ENCODE assay signal across 10 mouse cellular contexts in the genomic region with DNA sequence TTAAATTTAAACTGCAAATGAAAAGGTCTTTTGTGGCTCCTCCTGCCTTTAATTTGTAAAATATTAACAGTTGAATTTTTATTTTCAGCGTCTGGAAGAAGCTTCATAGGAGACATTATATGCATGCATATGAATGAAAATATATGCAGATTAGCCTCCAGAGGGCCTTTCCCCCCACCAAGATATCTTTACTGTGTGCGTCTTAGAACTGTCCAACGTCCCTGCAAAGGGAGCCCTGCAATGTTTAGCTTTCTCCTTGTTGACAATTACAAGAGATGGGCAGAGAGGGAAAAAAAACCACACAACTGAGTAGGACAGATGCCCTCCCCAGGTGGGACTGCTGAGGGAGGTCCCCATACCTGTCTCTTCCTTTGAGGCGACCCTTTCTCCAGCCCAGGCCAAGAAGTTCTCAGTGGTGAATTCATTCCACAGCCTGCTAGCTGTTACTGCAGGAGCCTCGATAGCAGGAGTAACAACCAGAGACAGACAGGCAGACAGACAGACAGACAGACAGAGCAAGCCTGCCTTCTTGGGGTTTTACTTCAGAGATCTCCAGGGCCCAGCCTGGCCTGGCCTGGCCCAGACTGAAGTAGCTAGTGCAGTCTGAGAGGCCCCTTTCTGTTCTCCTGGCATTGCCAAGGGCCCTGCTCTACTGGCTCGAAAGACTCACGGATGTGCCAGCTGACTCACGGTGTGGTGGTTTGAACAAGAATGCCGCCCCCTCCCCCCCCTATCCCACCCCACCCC. TPM values are rescaled to one million over a fixed set of nuclear protein-coding genes. Genes with fewer than 3 reads are reported as not detected.
DNase-seq lines count a peak whose midpoint lies in the region; ATAC-seq and TF ChIP-seq lines count a peak whose summit lies in the region.
"Had no signal": no experiment of that assay in that cellular context is flagged by ENCODE, and none has a peak within 500 bp of the region (broad histone marks: within the 10 kb centered on the region; RNA-seq: fewer than 3 reads in every experiment).

No protein-coding gene starts in this region.

- ATAC-seq in hindbrain, embryonic 13.5 days (ENCODE audit: low FRiP score): 0 out of 2 replicates have a peak, but pooled peaks have one; percentile 22
- ATAC-seq in midbrain, postnatal 0 days (ENCODE audit: low FRiP score): no peak

- H3K27me3 ChIP-seq in hindbrain, embryonic 13.5 days: no peaks in the 10 kb centered on the region
- H3K27me3 ChIP-seq in midbrain, postnatal 0 days (ENCODE audit: insufficient read depth, low read length): no peaks in the 10 kb centered on the region

- no peak overlapping the region; the same call in 1 of the 2 replicates for H3K4me2 ChIP-seq in hindbrain, embryonic 13.5 days
- no peak overlapping the region for H3K4me2 ChIP-seq in midbrain, postnatal 0 days (ENCODE audit: low read depth, low read length, poor library complexity, severe bottlenecking)

- no peak for TF ChIP-seq CTCF in midbrain, postnatal 0 days (IDR thresholded peaks at IDR 0.05)

- WGBS in hindbrain, embryonic 13.5 days: 52% methylated on average over 9 of the region's 9 CpGs
- 53% methylated on average over 9 of the region's 9 CpGs for WGBS in midbrain, postnatal 0 days

- H3K9me3 ChIP-seq in hindbrain, embryonic 13.5 days: no peaks in the 10 kb centered on the region
- H3K9me3 ChIP-seq in midbrain, postnatal 0 days (ENCODE audit: low read length): no peaks in the 10 kb centered on the region

- intact Hi-C loops in left cerebral cortex, postnatal 36 days (cut with DNase I): loop anchor here (2.0 kb wide), 2 partner anchors 37 to 67 kb away; partner anchors contain the start of gene Katnal1

- H3K9ac ChIP-seq in hindbrain, embryonic 13.5 days: peak overlapping the region; percentile 13; the same call in 1 of the 2 replicates
- H3K9ac ChIP-seq in midbrain, postnatal 0 days (replicated peaks; ENCODE audit: low read length, poor library complexity, severe bottlenecking): no peak overlapping the region

- H3K27ac ChIP-seq in hindbrain, embryonic 13.5 days: peak overlapping the region; percentile 94; the same call in 1 of the 2 replicates
- H3K27ac ChIP-seq in midbrain, postnatal 0 days (ENCODE audit: low read depth, low read length): peak overlapping the region; percentile 67; the same call in 1 of the 2 replicates

- peak; percentile 37 for DNase-seq in kidney, adult 11 months
- DNase-seq in kidney, adult 9 months: no peak
- peak; percentile 83 for DNase-seq in adipocyte (ENCODE audit: low spot score)
- DNase-seq in midbrain, postnatal 0 days (ENCODE audit: low spot score): peak; percentile 35
- no peak for DNase-seq in right cerebral cortex, postnatal 10 days (ENCODE audit: low spot score in 2 of 2)
- DNase-seq in layer of hippocampus, postnatal 36 days: no peak
- DNase-seq in left cerebral cortex, postnatal 36 days (ENCODE audit: low spot score in 2 of 2): no peak
- DNase-seq: lung, postnatal 4 days had no signal

- no peak overlapping the region for H3K4me3 ChIP-seq in hindbrain, embryonic 13.5 days
- H3K4me3 ChIP-seq in midbrain, postnatal 0 days (ENCODE audit: low read depth, low read length): no peak overlapping the region

- peaks cover 24% of the 10 kb centered on the region for H3K4me1 ChIP-seq in hindbrain, embryonic 13.5 days (replicated peaks)
- H3K4me1 ChIP-seq in midbrain, postnatal 0 days (ENCODE audit: insufficient read depth, low read length): no peaks in the 10 kb centered on the region

- no peaks in the 10 kb centered on the region for H3K36me3 ChIP-seq in hindbrain, embryonic 13.5 days
- H3K36me3 ChIP-seq in midbrain, postnatal 0 days (ENCODE audit: insufficient read depth, low read length): no peaks in the 10 kb centered on the region

RNA-seq across cellular contexts. Expression of gene Gm42791, which starts 1.2 kb away (rescaled TPM):
- 5.4 and 6.6 TPM in 2 replicates for polyA plus RNA-seq in hindbrain, embryonic 13.5 days (2015; fragmentation: Nextera tagmentation; extraction: Ambion mirVana)
- total RNA-seq in midbrain, postnatal 0 days (2014; rRNA removed): not detected in 2 replicates
- polyA plus RNA-seq in midbrain, postnatal 0 days (2015; fragmentation: Nextera tagmentation; extraction: Ambion mirVana): 2.1 and 3.1 TPM in 2 replicates
- 10 to 100 TPM; 24.3 to 31.6 TPM for total RNA-seq in layer of hippocampus, postnatal 36 days (2021)
- 10 to 100 TPM; 14.8 to 36.1 TPM for total RNA-seq in left cerebral cortex, postnatal 36 days (2021)
- polyA plus RNA-seq: small intestine, adult 2 months had no signal

Comparison
In these comparisons a context has a peak if more than half of its experiments do, and no peak if none do; other contexts are left out.
1. DNase-seq: peak in kidney, adult 11 months (single experiment), adipocyte (single experiment) and midbrain, postnatal 0 days (single experiment); none in kidney, adult 9 months (single experiment), right cerebral cortex, postnatal 10 days (0 of 2), layer of hippocampus, postnatal 36 days (0 of 2) and left cerebral cortex, postnatal 36 days (0 of 2).
2. RNA of gene Gm42791, which starts 1.2 kb away (total RNA-seq): 14.8 to 36.1 TPM in left cerebral cortex, postnatal 36 days and 24.3 to 31.6 TPM in layer of hippocampus, postnatal 36 days; not detected in midbrain, postnatal 0 days; every median in the first group is over 10 times any median in the second.